Mouse (Mus musculus) left cerebral cortex, adult 9 months (tissue): Measurements from ENCODE around the gene Cyp2d12.
"Not testable (repeated sequence)": the region's sequence is repeated elsewhere in the genome, so short reads cannot be mapped to it uniquely, and the experiment has no call there.

ENCODE experiments used
- DNase-seq, 2 experiments: peaks; one replicate each; pipeline ENCODE4 v3.0.0; 2022; ENCODE audit warnings: low spot score in 2 of 2

Gene Cyp2d12

DNA sequence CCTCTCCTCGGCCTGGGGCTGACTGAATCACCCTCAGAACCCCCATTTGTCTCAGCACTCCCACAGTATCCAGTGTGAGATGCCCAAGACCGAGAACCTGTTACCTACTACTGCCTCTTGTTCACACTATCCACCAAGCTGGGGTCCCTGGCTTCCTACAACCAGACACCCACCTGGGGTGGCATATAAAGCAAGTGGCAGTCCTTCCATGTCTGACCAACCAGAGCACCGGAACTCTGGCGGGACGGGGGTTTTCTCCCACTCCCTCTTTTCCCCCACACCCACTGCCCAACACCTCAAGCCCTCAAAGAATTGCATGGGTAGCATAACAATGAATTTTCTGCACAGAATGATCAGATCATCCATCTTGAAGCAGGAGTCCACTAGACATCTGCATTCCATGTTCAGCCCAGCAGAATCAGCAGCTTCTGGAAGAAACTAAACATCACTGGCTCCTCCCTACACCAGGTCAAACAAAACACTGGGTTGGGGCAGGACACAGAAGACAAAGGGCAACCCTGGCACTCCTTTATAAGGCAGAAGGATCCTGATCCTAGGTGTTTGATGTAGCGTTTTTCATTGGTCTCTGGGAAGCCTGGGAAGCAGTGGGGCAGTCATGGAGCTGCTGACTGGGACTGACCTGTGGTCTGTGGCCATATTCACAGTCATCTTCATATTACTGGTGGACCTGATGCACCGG is at the start of gene Cyp2d12:
TSS of gene Cyp2d12 (plus strand) at position 542 of the 700 bp plus-strand sequence.
- DNase-seq: no peak

DNA sequence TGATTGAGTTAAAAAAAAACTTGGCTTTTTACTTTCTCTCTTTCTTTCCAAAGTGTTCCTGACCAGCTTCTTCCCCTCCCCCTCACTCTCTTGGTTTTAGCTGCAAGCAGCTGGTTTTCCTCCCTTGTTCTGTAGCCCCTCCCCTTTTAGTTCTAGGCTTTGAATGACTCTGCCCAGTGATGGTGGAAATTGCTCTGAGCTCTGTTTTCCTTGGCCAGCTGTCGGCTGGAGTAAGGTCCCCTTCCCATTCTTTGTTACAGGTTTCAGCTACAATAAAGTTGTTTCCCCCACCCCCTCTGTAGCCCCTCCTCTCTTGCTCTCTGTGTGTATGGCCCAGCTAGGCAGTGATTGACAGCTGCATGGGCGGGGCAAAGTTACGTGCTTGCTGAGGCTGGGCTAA is 47.9 kb upstream of the Cyp2d12 start:
- no peak for DNase-seq

GRCm38 (mm10) chr15:82507740-82508139 is 47.1 kb upstream of the Cyp2d12 start:
- not testable (repeated sequence) for DNase-seq

- not testable (repeated sequence) for DNase-seq
Observed at GRCm38 (mm10) chr15:82509495-82509894, 45.4 kb upstream of the Cyp2d12 start.

DNA sequence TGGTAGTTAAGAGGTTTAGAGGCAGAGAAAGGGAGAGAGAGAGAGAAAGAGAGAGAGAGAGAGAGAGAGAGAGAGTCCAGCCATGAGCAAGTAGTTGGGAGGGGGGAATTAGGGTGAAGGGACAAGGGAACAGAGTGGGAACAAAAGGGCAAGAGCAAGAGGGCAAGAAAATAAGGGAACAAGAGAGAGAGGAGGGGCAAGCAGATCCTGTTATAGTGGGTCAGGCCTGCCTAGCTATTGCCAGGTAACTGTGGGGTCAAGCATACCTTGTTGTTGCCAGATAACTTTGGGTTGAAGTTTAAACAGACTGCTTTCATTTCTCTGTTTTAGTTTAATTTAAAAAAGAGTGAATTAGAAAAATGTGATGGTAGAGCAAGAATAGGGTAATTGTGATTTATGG is 44.4 kb upstream of the Cyp2d12 start:
- not testable (repeated sequence) for DNase-seq

- not testable (repeated sequence) for DNase-seq
Observed at GRCm38 (mm10) chr15:82512111-82512510, 42.8 kb upstream of the Cyp2d12 start.

DNA sequence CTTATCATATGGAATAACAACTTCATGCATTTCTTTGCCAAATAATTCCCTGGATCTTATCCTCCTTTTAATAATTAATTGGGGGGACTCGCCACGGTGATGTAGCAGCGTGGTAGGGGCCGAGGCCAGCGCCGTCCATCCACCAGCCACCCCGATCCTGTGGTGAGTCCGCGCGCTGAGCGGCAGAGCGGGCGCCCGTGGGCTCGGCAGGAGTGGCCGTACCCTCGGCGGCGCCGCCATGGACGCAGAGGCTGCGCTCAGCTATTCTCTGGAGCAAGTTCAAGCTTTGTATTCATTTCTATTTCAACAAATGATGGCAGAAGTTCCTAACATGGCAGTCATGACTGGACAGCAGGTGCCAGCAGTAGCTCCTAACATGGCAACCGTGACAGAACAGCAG is 38.7 kb upstream of the Cyp2d12 start:
- not testable (repeated sequence) for DNase-seq

GRCm38 (mm10) chr15:82527371-82527770 is 27.5 kb upstream of the Cyp2d12 start:
- DNase-seq: not testable (repeated sequence)

GRCm38 (mm10) chr15:82532721-82533120 is 22.2 kb upstream of the Cyp2d12 start:
- DNase-seq: not testable (repeated sequence)

DNA sequence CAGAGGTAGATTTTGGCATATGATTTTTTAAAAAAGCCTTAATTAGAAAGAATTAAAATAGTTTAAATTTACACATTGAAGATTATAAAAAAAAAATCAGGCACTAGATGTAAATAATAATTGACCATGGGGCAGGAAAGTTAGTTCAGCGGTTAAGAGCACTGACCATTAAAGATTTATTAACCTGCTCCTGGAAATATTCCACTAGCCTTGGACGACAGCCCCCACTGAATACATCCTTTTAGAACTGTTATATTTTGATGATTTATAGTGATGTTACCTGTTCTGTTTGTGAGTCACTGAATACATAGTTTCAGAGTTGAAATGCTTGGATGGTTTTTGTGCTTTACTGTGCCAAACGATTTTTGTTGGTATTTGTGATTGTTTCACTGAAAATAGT is 11.9 kb upstream of the Cyp2d12 start:
- not testable (repeated sequence) for DNase-seq

- DNase-seq: not testable (repeated sequence)
Observed at GRCm38 (mm10) chr15:82544561-82544960, 10.3 kb upstream of the Cyp2d12 start.

DNA sequence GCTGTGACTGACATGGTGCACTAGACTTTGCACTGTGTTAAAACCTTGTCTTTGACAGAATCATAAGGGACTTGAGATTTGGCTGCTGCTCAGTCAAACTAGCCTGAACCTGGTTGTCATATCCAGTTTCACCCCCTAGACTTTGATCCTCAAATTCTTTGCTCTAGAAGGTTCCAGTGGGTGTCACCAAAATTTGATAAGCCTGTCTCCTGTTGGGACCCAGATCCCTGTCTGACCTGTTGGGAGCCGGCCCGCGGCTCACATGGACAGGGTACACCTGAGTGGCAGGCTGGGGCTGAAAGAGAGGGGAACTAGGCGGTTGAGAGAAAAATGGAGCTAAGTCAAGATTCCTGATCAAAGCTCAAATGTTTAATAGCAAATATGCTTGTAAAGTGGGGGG is 7.1 kb upstream of the Cyp2d12 start:
- not testable (repeated sequence) for DNase-seq

DNA sequence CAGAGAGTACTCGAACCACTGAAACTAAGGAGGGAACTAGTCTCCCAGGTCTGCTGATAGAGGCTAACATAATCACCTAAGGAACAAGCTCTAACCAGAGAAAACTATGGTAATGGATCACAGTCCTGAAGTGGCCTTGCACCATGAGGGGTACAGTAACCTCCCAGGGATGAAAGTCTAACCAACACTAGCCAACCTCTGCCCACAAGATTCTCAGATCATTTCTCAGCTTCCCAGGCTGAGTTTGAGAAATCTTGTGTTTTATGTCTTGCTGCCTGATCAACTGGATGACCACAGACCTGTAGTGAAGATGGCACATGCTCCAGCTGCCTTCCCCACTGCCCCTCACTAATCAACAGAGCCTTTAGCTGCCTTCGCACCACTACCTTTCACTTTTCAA is 1.7 kb upstream of the Cyp2d12 start:
- not testable (repeated sequence) for DNase-seq

DNA sequence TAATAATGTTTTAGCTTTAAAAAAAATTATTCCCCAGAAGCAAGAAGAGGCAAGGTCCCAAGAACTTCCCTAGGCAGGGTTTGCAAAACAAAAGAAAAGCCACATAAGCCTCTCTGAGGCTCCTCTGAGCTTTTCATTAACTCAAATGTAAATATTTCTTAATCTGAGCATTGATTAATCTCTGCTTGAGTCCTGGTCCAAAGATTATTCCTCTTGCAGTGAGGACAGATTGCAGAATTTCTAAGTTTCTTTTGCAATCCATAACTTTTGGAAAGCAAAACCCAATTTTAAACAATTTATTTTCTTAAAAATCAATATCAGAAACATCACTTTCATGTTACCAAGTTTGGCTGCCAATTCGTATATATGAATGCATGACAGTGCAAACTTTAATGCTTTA is 18.0 kb downstream of the Cyp2d12 start:
- no peak for DNase-seq

DNA sequence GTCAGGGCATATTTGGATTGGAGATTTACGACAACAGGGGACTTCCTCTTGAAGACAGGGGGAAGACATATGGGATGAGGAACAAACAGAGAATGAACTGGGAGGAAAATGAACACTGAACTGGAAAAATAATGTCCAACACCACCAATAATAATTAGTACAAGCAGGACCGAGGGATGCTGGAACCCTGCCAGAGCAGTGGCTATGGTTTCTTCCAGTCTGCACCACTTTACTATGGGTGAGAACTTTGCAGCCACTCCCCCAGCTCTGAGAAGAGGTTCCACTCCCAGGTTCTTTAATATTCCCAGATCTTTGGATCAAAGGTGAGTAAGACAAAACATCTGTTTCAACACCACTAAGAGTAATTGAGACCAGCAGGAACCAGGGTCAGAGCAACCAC is 24.2 kb downstream of the Cyp2d12 start:
- no peak for DNase-seq

DNA sequence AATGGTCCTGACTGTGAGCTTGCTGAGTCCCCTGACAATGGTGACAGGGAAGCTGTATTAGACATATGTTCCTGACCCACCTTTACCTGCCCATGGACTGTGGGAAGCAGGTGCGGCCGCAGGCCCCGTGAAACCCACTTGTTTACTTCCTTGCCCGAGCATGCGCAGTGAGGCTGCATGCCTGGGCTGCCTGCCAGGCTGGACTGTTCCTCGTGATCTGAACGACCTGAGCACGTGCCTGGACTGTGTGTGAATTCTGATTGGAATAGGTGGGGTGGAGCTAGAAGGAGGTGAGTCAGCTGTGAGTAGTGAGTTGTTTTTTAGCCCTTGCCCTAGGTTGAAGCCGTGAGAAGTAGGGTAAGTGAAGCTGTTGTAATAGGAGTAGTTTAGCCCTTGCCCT is 27.7 kb downstream of the Cyp2d12 start:
- no peak for DNase-seq
